Mouse (Mus musculus) G1E (cell line): Measurements from ENCODE around the gene Arhgap35. TPM values are rescaled to one million over a fixed set of nuclear protein-coding genes. Genes with fewer than 3 reads are reported as not detected.

Experiments used
- ATAC-seq: 2 replicates; pipeline ENCODE4 v1.8.0; 2016; ENCODE audit warnings: mild to moderate bottlenecking; ENCODE audit not compliant: insufficient number of reproducible peaks, poor library complexity, low FRiP score, severe bottlenecking; ENCODE audit errors: extremely low read depth
- DNase-seq: peaks from one replicate; pipeline ENCODE4 v3.0.0; 2012; ENCODE audit warnings: low spot score
- H3K27me3 ChIP-seq: 2 replicates; pipeline ENCODE4 v1.6.1; 2012; ENCODE audit warnings: mild to moderate bottlenecking, low read length, inconsistent platforms; ENCODE audit not compliant: insufficient read depth
- H3K36me3 ChIP-seq: replicated peaks from 2 replicates; pipeline ENCODE3; 2012; ENCODE audit warnings: mild to moderate bottlenecking, inconsistent platforms
- H3K4me1 ChIP-seq: 2 replicates; pipeline ENCODE4 v1.6.1; 2012; ENCODE audit warnings: low read depth, low read length, inconsistent platforms, mixed read lengths; ENCODE audit not compliant: insufficient read depth
- H3K4me3 ChIP-seq: 2 replicates; pipeline ENCODE4 v1.5.1; 2012; ENCODE audit warnings: low read depth, mild to moderate bottlenecking, inconsistent platforms, low read length, moderate library complexity, mixed read lengths
- H3K9me3 ChIP-seq: replicated peaks from 2 replicates; pipeline ENCODE4 v1.6.1; 2012; ENCODE audit warnings: inconsistent platforms
- CTCF ChIP-seq: IDR thresholded peaks from 2 replicates; pipeline ENCODE4 v1.5.1; 2012; ENCODE audit warnings: low read depth, low read length, inconsistent platforms, mixed read lengths
- GATA1 ChIP-seq: IDR thresholded peaks from 2 replicates; pipeline ENCODE4 v1.6.1; 2012; ENCODE audit warnings: borderline replicate concordance, low read length, inconsistent platforms, mixed read lengths
- GATA2 ChIP-seq: IDR thresholded peaks from 2 replicates; pipeline ENCODE4 v1.6.1; 2012; ENCODE audit warnings: low read depth, low read length, inconsistent platforms, borderline replicate concordance
- POLR2AphosphoS5 ChIP-seq: IDR thresholded peaks from 2 replicates; pipeline ENCODE4 v1.6.1; 2012; ENCODE audit warnings: low read depth, low read length, inconsistent platforms; ENCODE audit not compliant: insufficient replicate concordance
- TAL1 ChIP-seq: conservative IDR thresholded peaks from 2 replicates; pipeline ENCODE4 v1.6.1; 2012; ENCODE audit warnings: low read depth, low read length, inconsistent platforms, mixed read lengths
- polyA plus RNA-seq: library from polyadenylated mRNA; stranded (reverse); fragments of >175 nt; gene quantifications from 2 replicates; pipeline ENCODE4 v1.2.3, GENCODE M21; 2012
- total RNA-seq, 2 experiments: library from RNA; stranded (forward) in 1 of 2; stranded (reverse) in 1 of 2; fragments of 200-1000 nt in 1 of 2; fragments of >200 nt in 1 of 2; fragmentation: Nextera tagmentation in 1 of 2; gene quantifications; 2 replicates each; pipeline ENCODE4 v1.2.3; 2014 to 2017

The Arhgap35 gene
- total and polyA plus RNA-seq, 3 experiments, result 3.5 to 14.4 (median 8.0) TPM

DNA sequence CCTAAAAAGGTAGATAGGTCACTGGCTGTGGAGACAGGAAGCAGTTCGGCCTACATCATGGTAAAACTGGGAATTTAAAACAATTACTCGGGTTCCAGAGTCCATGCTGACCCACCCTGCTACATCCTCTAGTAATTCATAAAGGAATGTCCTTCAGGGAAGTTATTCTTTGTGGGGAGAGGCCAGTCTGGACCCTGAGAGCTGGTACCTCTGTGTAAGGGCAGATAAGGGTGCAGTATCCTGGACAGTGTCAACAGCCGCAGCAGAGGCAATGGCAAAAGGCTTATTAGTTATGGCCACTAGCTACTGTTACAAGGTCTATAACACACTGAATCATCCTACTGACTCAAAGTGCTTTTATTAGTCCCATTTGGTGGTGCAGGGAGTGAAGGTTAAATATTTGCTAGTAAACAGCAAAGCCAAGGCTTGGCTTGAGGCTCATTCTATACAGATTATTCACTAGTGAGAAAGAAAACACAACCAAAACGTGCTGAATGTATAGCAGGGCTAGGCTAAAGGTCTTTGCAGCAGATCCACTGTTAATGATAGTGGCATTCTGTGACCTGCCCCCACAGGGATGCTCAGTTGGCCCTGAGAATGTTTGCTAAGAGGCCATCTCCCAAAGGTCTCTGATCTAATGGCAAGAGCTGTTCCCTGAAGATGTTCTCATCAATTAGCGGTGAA lies 77.4 kb downstream of the Arhgap35 start:
- no peak for ATAC-seq
- no peak for DNase-seq

DNA sequence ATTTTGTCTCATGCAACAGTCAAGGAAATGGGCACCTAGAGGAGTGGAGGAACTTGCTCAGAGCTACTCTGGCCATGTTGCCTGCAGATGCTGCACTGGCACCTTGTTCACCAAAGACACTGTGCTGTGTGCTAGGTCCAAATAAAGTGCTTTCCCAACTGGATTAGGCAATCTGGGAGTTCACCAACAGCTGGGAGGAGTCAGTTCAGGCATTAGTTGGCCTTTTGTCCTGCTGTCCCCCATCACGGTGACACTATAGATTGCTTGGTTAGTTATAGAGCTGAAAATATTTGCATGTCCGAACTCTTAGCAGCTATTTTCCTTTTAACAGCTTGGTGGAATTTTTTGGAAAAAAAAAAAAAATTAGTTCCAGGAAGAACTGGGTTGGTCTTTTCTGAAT lies 88.8 kb downstream of the Arhgap35 start:
- no peaks in the 10 kb centered on the region for H3K4me1 ChIP-seq
- H3K27me3 ChIP-seq, result no peaks in the 10 kb centered on the region
- H3K4me3 ChIP-seq, result no peak overlapping the region
- peaks cover 60% of the 10 kb centered on the region for H3K36me3 ChIP-seq
- no peak for DNase-seq
- no peak for ATAC-seq
- TF ChIP-seq GATA1 (no peak), POLR2AphosphoS5 (no peak), CTCF (no peak), TAL1 (no peak), GATA2 (no peak)
- H3K9me3 ChIP-seq, result no peaks in the 10 kb centered on the region

More for the DNA sequence above, 77.4 kb downstream of the Arhgap35 start:
- no peaks in the 10 kb centered on the region for H3K27me3 ChIP-seq
- H3K4me1 ChIP-seq, result no peaks in the 10 kb centered on the region
- TF ChIP-seq GATA2, result no peak
- TF ChIP-seq GATA1, result no peak
- TF ChIP-seq CTCF, result no peak
- TF ChIP-seq TAL1, result no peak
- TF ChIP-seq POLR2AphosphoS5, result no peak
- H3K4me3 ChIP-seq, result no peak overlapping the region
- peaks cover 49% of the 10 kb centered on the region for H3K36me3 ChIP-seq
- H3K9me3 ChIP-seq, result no peaks in the 10 kb centered on the region

DNA sequence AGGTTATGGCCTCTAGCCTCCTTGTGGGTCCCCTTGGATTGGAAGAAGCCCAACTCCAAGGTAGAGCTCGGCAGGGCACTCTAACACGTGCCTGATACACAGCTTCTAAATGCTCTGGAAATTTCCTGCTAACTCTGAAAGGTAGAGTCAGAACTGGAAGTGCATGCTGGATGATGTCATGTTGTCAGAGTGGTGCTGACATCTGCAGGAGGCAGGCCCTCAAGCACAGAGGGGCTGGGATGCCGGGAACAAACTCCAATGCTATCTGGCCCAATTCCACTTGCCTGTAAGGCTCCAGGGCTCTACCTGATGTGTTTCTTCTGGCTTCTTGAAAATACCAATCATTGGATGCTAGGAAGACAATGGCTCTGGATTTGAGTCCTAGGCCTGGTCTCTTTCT lies 89.3 kb downstream of the Arhgap35 start:
- H3K4me1 ChIP-seq, result no peaks in the 10 kb centered on the region
- no peak for ATAC-seq

DNA sequence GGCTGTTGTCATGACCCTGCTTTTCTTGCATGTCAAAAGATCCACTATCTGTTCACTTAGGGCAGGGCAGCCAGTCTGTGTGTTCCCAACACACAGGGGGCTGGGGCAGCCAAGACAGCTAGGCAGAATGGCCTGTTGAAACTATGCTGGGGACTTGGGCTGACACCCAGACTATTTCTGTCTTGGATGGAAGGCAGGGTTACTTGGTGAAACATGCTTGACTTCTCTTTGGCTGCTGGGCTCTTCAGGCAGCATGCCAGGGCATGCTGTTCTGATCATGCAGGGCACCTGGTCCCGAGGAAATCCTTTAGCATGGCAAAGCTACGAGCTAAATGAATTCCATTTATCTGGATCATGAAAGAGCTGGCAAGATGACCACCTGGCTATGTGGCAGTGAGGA lies 90.5 kb downstream of the Arhgap35 start:
- Histone ChIP-seq H3K36me3 (peaks cover 60% of the 10 kb centered on the region), H3K4me1 (no peaks in the 10 kb centered on the region), H3K9me3 (no peaks in the 10 kb centered on the region), H3K4me3 (no peak overlapping the region), H3K27me3 (no peaks in the 10 kb centered on the region)
- TF ChIP-seq CTCF (no peak), POLR2AphosphoS5 (no peak), GATA2 (no peak), GATA1 (no peak), TAL1 (no peak)
- ATAC-seq (no peak), DNase-seq (no peak)

More for the DNA sequence above, 89.3 kb downstream of the Arhgap35 start:
- no peak for DNase-seq
- H3K36me3 ChIP-seq, result peaks cover 57% of the 10 kb centered on the region
- TF ChIP-seq GATA2 (no peak), CTCF (no peak), POLR2AphosphoS5 (no peak), TAL1 (no peak), GATA1 (no peak)
- H3K9me3 ChIP-seq, result no peaks in the 10 kb centered on the region
- H3K27me3 ChIP-seq, result no peaks in the 10 kb centered on the region
- H3K4me3 ChIP-seq, result no peak overlapping the region

DNA sequence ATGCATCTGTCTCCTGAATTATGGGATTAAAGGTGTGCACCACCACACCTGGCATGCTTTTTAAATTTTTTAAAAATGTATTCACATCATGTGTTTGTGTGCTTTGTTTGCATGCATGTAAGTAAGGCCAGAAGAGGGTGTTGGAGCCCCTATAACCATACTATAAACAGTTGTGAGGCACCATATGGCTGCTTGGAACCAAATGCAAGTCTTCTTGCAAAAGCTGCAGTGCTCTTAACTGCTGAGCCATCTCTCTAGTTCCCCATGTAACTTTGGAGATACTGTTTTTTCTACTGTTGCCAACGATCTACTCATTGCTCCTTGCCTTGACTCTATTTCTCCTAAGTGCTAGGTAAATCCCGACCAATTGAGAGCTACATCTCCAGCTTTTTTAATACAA lies 95.5 kb downstream of the Arhgap35 start:
- DNase-seq (no peak), ATAC-seq (no peak)
- no peak overlapping the region for H3K4me3 ChIP-seq
- H3K4me1 ChIP-seq, result no peaks in the 10 kb centered on the region
- TF ChIP-seq TAL1 (no peak), GATA1 (no peak), GATA2 (no peak), POLR2AphosphoS5 (no peak), CTCF (no peak)
- peaks cover 45% of the 10 kb centered on the region for H3K36me3 ChIP-seq
- H3K9me3 ChIP-seq, result no peaks in the 10 kb centered on the region
- H3K27me3 ChIP-seq, result no peaks in the 10 kb centered on the region

DNA sequence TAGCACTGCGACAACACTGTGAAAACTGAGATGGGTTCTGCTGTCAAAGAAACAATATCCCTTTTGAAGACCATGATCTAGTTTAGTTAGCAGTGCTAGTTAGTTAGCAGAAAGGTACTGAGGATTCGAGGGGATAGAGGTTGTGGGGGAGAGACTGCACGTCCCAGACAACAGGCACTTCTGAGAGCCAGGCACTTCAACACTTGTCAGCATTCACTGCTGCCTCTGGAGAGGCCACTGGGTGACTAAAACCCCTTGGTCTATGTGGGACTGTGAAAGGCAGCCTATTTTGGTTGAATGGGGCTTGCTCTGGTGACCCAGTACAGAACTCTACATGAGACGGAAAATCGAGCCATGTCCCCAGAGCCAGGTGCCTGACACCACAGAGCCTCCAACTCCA lies 97.6 kb downstream of the Arhgap35 start:
- ATAC-seq (no peak), DNase-seq (no peak)
- no peaks in the 10 kb centered on the region for H3K4me1 ChIP-seq
- H3K27me3 ChIP-seq, result no peaks in the 10 kb centered on the region
- no peak overlapping the region for H3K4me3 ChIP-seq
- TF ChIP-seq GATA1, result no peak
- TF ChIP-seq CTCF, result no peak
- TF ChIP-seq TAL1, result no peak
- TF ChIP-seq POLR2AphosphoS5, result no peak
- TF ChIP-seq GATA2, result no peak
- H3K9me3 ChIP-seq, result no peaks in the 10 kb centered on the region
- H3K36me3 ChIP-seq, result peaks cover 43% of the 10 kb centered on the region
